Mouse (Mus musculus): ENCODE results near the gene Tec. TPM values are rescaled to one million over a fixed set of nuclear protein-coding genes. Genes with fewer than 3 reads are reported as not detected.

The Tec gene
- total RNA-seq, 1 experiment: 4.7 TPM

- TF ChIP-seq ZC3H11A (IDR thresholded peaks at IDR 0.05; ENCODE audit: borderline replicate concordance, low read depth, low read length): no peak
- TF ChIP-seq CHD2 (IDR thresholded peaks at IDR 0.05; ENCODE audit: low read depth, low read length): no peak
- no peak for TF ChIP-seq MAFK (IDR thresholded peaks at IDR 0.05; ENCODE audit: insufficient read depth, low read depth, low read length)
- TF ChIP-seq HCFC1 (IDR thresholded peaks at IDR 0.05; ENCODE audit: borderline replicate concordance, insufficient read depth, low read length): no peak
- no peak for TF ChIP-seq ZNF384 (IDR thresholded peaks at IDR 0.05; ENCODE audit: low read depth, low read length)
- H3K4me1 ChIP-seq (ENCODE audit: control insufficient read depth in 2 of 2, insufficient read depth in 2 of 2, low read length in 2 of 2, poor library complexity in 1 of 2): no peaks in the 10 kb centered on the region
- DNase-seq (ENCODE audit: low read depth, low spot score): no peak
- in situ Hi-C loops (cut with MboI; ENCODE audit: low sequenced_read_pairs in 2 of 2, unreplicated experiment in 2 of 2): no loop called here
- H3K36me3 ChIP-seq (ENCODE audit: control insufficient read depth, insufficient read depth, low read length, poor library complexity, severe bottlenecking): no peaks in the 10 kb centered on the region
- H3K4me3 ChIP-seq (ENCODE audit: insufficient read depth in 1 of 2, low read depth in 1 of 2, low read length in 2 of 2, poor library complexity in 1 of 2, severe bottlenecking in 1 of 2): no peak overlapping the region
- H3K9me3 ChIP-seq (ENCODE audit: control insufficient read depth, insufficient read depth, low read depth, low read length): no peaks in the 10 kb centered on the region
- H3K27ac ChIP-seq (ENCODE audit: insufficient read depth, low read depth, low read length, poor library complexity, severe bottlenecking): no peak overlapping the region
- H3K9ac ChIP-seq (ENCODE audit: insufficient read depth, low read depth, low read length, poor library complexity, severe bottlenecking): no peak overlapping the region
Observed at GRCm38 (mm10) chr5:72755035-72755434, 113.2 kb downstream of the Tec start.

DNA sequence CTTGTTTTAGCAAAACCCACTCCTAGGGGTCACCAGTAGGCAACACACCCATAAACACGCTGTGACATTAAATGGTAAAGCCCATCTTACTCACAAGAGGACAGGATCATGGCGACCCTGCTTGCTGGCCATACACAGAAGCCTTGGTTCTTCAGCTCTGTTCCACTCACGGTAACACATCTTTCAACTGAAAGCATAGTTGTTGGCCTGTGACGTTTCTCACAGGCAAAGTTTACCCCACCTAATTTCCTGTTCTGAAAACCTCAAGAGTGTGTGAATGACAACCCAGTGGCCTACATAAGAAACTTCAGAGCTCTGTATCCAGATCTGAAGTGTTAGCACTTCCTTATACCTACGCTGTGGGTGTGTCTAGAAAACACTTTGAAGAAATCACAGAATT lies 115.7 kb downstream of the Tec start, which contains the start of gene Txk:
TSS of gene Txk (minus strand) at position 193 of the 400 bp plus-strand sequence.
- TF ChIP-seq MAFK (IDR thresholded peaks at IDR 0.05; ENCODE audit: insufficient read depth, low read depth, low read length) (no peak), CHD2 (IDR thresholded peaks at IDR 0.05; ENCODE audit: low read depth, low read length) (no peak), ZC3H11A (IDR thresholded peaks at IDR 0.05; ENCODE audit: borderline replicate concordance, low read depth, low read length) (no peak), ZNF384 (IDR thresholded peaks at IDR 0.05; ENCODE audit: low read depth, low read length) (no peak), HCFC1 (IDR thresholded peaks at IDR 0.05; ENCODE audit: borderline replicate concordance, insufficient read depth, low read length) (no peak)

GRCm38 (mm10) chr5:72751056-72751758 lies 117.1 kb downstream of the Tec start:
- in situ Hi-C loops (cut with MboI; ENCODE audit: low sequenced_read_pairs in 2 of 2, unreplicated experiment in 2 of 2): no loop called here
- no peaks in the 10 kb centered on the region for H3K36me3 ChIP-seq (ENCODE audit: control insufficient read depth, insufficient read depth, low read length, poor library complexity, severe bottlenecking)
- TF ChIP-seq CHD2 (IDR thresholded peaks at IDR 0.05; ENCODE audit: low read depth, low read length) (no peak), ZC3H11A (IDR thresholded peaks at IDR 0.05; ENCODE audit: borderline replicate concordance, low read depth, low read length) (no peak), HCFC1 (IDR thresholded peaks at IDR 0.05; ENCODE audit: borderline replicate concordance, insufficient read depth, low read length) (no peak), ZNF384 (IDR thresholded peaks at IDR 0.05; ENCODE audit: low read depth, low read length) (no peak), MAFK (IDR thresholded peaks at IDR 0.05; ENCODE audit: insufficient read depth, low read depth, low read length) (no peak)
- no peak overlapping the region for H3K9ac ChIP-seq (ENCODE audit: insufficient read depth, low read depth, low read length, poor library complexity, severe bottlenecking)
- no peak overlapping the region for H3K27ac ChIP-seq (ENCODE audit: insufficient read depth, low read depth, low read length, poor library complexity, severe bottlenecking)
- no peak overlapping the region for H3K4me3 ChIP-seq (ENCODE audit: insufficient read depth in 1 of 2, low read depth in 1 of 2, low read length in 2 of 2, poor library complexity in 1 of 2, severe bottlenecking in 1 of 2)
- H3K9me3 ChIP-seq (ENCODE audit: control insufficient read depth, insufficient read depth, low read depth, low read length): no peaks in the 10 kb centered on the region
- DNase-seq (ENCODE audit: low read depth, low spot score): no peak
- H3K4me1 ChIP-seq (ENCODE audit: control insufficient read depth in 2 of 2, insufficient read depth in 2 of 2, low read length in 2 of 2, poor library complexity in 1 of 2): 0 out of 4 replicates have a peak, but pooled peaks cover 0 to 2% of the 10 kb centered on the region in 2 experiments

More for the DNA sequence above, 115.7 kb downstream of the Tec start, which contains the start of gene Txk:
- Histone ChIP-seq H3K36me3 (ENCODE audit: control insufficient read depth, insufficient read depth, low read length, poor library complexity, severe bottlenecking) (no peaks in the 10 kb centered on the region), H3K4me1 (ENCODE audit: control insufficient read depth in 2 of 2, insufficient read depth in 2 of 2, low read length in 2 of 2, poor library complexity in 1 of 2) (0 out of 4 replicates have a peak, but pooled peaks cover 0 to 2% of the 10 kb centered on the region in 2 experiments), H3K9ac (ENCODE audit: insufficient read depth, low read depth, low read length, poor library complexity, severe bottlenecking) (no peak within 1 kb of the TSS), H3K4me3 (ENCODE audit: insufficient read depth in 1 of 2, low read depth in 1 of 2, low read length in 2 of 2, poor library complexity in 1 of 2, severe bottlenecking in 1 of 2) (no peak within 1 kb of the TSS), H3K9me3 (ENCODE audit: control insufficient read depth, insufficient read depth, low read depth, low read length) (no peaks in the 10 kb centered on the region), H3K27ac (ENCODE audit: insufficient read depth, low read depth, low read length, poor library complexity, severe bottlenecking) (no peak within 1 kb of the TSS)
- in situ Hi-C loops (cut with MboI; ENCODE audit: low sequenced_read_pairs in 2 of 2, unreplicated experiment in 2 of 2): no loop called here
- DNase-seq (ENCODE audit: low read depth, low spot score): no peak

DNA sequence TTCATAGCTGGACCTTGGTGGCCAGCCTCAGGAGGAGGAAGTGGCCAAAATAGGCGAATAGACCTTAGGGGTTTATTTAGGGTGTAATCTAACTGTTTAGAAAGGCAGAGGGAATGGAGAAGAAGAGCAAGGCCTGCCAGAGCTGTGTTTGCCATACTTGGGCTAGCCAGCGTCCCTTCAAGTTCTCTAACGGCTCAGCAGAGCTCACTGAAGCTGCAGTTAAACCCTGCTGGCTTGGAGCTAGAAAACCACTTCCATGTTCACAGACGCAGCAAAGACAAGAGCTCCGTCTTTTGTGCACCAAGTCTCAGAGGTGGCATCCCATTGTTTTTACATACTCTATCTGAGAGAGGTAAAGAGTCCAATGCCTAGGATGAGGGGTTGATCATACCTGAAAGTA lies 118.1 kb downstream of the Tec start:
- Histone ChIP-seq H3K4me1 (ENCODE audit: control insufficient read depth in 2 of 2, insufficient read depth in 2 of 2, low read length in 2 of 2, poor library complexity in 1 of 2) (0 out of 4 replicates have a peak, but pooled peaks cover 0 to 2% of the 10 kb centered on the region in 2 experiments), H3K4me3 (ENCODE audit: insufficient read depth in 1 of 2, low read depth in 1 of 2, low read length in 2 of 2, poor library complexity in 1 of 2, severe bottlenecking in 1 of 2) (no peak overlapping the region), H3K27ac (ENCODE audit: insufficient read depth, low read depth, low read length, poor library complexity, severe bottlenecking) (no peak overlapping the region), H3K9ac (ENCODE audit: insufficient read depth, low read depth, low read length, poor library complexity, severe bottlenecking) (no peak overlapping the region), H3K36me3 (ENCODE audit: control insufficient read depth, insufficient read depth, low read length, poor library complexity, severe bottlenecking) (no peaks in the 10 kb centered on the region), H3K9me3 (ENCODE audit: control insufficient read depth, insufficient read depth, low read depth, low read length) (no peaks in the 10 kb centered on the region)
- TF ChIP-seq ZC3H11A (IDR thresholded peaks at IDR 0.05; ENCODE audit: borderline replicate concordance, low read depth, low read length) (no peak), HCFC1 (IDR thresholded peaks at IDR 0.05; ENCODE audit: borderline replicate concordance, insufficient read depth, low read length) (no peak), ZNF384 (IDR thresholded peaks at IDR 0.05; ENCODE audit: low read depth, low read length) (no peak), MAFK (IDR thresholded peaks at IDR 0.05; ENCODE audit: insufficient read depth, low read depth, low read length) (no peak), CHD2 (IDR thresholded peaks at IDR 0.05; ENCODE audit: low read depth, low read length) (no peak)
- DNase-seq (ENCODE audit: low read depth, low spot score): no peak
- in situ Hi-C loops (cut with MboI; ENCODE audit: low sequenced_read_pairs in 2 of 2, unreplicated experiment in 2 of 2): no loop called here

Data from ES-E14 (cell line).